Mouse (Mus musculus) mouse trophoblast stem cell (cell line): Measurements from ENCODE around the gene Baz1a.

Experiments used
- in situ Hi-C, 2 experiments: fragments of 300-500 bp; cut with MseI, MboI; formaldehyde crosslinking; loops; 2 replicates in 1 of 2; 3 replicates in 1 of 2; pipeline ENCODE4 v1.15.1; 2025

Baz1a gene

GRCm38 (mm10) chr12:55013626-55014398 lies at the start of gene Baz1a:
TSS of gene Baz1a (minus strand) at chr12:55014348.
- in situ Hi-C loops, result no loop called here

DNA sequence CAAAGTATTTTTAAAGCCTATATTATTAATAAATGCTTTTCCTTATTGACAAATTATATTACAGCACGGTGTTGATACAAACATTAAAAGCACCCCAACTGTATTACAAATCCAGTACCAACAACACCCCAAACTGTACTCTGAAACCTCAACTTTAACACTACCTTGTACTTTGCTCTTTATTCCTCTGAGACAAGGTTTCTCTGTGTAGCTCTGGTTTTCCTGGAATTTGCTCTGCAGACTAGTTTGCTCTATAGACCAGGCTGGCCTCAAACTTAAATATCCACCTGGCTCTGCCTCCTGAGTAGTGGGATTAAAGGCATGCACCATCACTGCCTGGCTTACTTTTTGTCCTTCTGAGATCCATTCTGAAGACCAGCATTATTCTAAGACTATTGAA lies 48.0 kb upstream of the Baz1a start:
- in situ Hi-C loops, result no loop called here

DNA sequence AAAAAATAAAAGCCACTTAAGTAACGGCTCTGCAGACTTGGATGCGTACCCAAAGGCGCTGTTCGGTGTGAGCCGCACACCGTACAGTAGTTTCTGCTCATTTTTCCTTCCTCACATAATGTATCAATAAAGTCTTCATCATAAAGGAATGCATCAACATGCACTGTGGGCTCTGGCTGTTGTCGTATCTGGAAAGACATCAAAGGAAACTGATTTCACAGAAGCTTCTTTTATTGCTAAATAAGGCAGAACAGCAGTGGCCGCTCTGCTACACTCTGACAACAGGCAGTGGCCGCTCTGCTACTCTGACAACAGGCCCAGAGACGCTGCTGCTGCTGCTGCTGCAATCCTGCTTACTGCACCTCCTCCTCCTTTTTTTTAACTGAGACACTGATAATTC lies 46.9 kb upstream of the Baz1a start:
- in situ Hi-C loops, result no loop called here

- in situ Hi-C loops, result no loop called here
These were observed 46.2 kb upstream of the Baz1a start for GRCm38 (mm10) chr12:55060212-55060898.

GRCm38 (mm10) chr12:55059812-55060211 lies 45.7 kb upstream of the Baz1a start:
- in situ Hi-C loops, result no loop called here

DNA sequence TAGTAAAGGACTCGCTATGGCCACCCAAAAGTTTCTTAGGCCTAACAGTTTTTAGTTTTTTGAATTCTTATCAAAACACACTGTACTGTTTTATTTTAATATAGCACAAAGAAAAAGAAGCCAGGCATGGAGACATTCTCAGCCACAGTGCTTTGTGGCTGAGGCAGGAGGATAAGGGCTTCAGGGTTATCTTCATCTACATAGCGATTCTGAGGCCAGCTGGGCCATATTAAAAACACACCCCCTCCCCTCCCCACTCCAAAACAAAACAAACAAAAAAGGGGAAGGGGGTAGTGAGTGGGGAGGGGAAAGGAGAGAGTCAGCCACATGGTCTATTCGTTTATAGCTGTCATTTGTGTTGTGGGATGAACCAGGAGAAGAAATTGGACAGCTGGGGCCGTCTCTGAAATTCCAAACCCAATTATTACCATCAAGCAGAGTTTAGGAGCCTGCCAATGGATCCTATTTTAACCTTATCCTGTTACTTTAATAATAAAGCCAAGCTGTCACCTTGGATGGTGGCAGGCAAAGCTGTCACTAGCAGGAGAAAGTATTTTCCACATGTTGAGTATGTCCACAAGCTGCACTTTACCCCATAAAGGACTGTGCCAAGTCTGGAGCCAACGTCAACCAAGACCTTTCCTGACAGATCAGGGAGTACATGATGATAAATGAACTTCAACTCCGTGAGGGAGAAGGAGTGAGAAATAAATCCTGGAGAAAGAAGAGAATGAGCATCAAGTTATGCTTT lies 44.9 kb upstream of the Baz1a start:
- in situ Hi-C loops, result no loop called here

DNA sequence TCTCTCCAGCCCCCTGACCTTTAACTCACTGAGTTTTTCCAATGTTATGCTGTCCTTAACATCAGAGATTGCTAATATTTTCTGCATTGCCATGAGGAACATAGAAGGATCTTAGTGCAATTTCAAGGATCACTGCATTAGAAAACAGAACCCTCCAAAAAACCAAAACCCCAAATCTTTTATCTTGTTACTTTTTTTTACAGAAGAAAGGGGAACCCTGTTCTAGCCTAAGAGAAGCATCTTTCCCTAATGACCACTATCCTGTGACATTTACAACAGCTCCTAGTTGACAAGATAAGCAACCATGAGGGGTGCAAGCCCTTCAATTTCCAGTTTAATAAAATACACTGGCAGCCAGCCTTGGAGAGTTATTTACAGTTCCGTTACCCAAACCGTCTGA lies 42.6 kb upstream of the Baz1a start:
- in situ Hi-C loops, result no loop called here

- in situ Hi-C loops, result no loop called here
These were observed 40.5 kb upstream of the Baz1a start for GRCm38 (mm10) chr12:55054551-55055241.

- in situ Hi-C loops, result no loop called here
These were observed 39.1 kb upstream of the Baz1a start for GRCm38 (mm10) chr12:55053267-55053666.

- in situ Hi-C loops, result no loop called here
These were observed 37.3 kb upstream of the Baz1a start for GRCm38 (mm10) chr12:55051210-55052173.

DNA sequence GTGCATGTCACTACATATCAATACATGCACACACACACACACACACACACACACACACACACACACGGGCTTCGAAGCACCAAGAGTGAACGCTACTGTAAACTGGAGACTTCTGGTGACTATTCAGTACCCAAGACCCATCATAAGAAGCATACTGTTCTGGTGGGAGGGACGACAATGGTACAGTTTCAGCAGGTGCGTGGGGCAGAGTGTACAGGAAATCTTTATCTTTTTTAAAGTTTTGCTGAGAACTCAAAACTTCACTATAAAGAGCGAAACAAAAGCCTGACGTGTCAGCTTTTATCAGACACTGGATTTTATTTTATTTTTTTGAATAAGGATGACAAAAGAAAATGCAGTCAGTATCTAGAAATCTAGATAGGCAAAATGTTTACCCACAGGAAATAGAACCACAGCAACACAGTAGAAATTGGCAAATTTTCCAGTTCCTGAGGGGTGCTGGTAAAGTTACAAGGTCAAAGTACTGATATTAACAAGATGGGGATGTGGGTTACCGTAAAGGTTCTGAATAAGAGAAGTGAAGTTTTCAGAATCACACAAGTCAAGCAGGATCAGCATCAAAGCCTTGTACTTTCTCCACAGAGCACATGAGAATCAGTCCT lies 35.7 kb upstream of the Baz1a start:
- in situ Hi-C loops, result no loop called here

DNA sequence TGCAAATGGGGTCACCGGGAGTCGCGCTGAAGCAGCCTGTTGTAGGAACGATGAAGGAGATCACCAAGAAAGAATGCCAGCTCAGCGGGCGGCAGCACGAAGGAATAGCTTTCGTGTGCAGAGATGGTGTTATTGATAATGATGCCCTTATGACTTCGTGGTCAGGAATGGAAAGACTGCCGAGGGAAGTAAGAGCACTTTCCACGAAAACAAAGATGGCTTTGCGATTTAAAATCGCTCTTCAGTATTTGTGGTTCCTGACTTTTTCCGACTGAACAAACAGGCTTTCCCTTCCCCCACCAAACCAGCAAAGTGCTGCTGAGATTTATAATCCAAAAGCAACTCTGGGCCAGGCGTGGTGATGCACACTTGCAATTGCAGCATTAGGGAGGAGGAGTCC lies 26.9 kb upstream of the Baz1a start:
- in situ Hi-C loops, result no loop called here

GRCm38 (mm10) chr12:55027088-55027487 lies 12.9 kb upstream of the Baz1a start:
- in situ Hi-C loops, result no loop called here

- in situ Hi-C loops, result no loop called here
These were observed 9.1 kb upstream of the Baz1a start for GRCm38 (mm10) chr12:55023284-55023683.

DNA sequence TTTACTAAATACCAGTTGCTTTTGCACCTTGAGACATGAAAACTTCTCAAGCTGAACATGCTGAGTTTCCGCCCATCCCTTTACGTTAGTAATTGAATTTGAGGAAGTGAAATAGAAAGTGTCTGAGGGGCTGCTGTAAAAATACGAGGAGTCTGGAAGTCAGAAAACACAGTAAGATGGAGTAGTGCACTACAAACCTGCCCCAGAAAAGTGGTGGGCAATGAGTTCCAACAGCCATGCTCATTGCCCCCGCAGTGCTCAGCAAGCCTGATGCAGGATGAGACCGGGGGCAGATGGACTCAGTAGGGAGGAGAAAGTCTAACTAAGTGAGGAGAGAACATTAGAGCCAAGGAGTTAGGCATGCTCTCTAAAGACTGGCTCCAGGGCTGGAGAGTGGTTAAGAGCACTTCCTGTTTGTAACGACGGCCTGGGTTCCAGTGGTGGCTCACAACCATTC lies 5.3 kb upstream of the Baz1a start:
- in situ Hi-C loops, result no loop called here

DNA sequence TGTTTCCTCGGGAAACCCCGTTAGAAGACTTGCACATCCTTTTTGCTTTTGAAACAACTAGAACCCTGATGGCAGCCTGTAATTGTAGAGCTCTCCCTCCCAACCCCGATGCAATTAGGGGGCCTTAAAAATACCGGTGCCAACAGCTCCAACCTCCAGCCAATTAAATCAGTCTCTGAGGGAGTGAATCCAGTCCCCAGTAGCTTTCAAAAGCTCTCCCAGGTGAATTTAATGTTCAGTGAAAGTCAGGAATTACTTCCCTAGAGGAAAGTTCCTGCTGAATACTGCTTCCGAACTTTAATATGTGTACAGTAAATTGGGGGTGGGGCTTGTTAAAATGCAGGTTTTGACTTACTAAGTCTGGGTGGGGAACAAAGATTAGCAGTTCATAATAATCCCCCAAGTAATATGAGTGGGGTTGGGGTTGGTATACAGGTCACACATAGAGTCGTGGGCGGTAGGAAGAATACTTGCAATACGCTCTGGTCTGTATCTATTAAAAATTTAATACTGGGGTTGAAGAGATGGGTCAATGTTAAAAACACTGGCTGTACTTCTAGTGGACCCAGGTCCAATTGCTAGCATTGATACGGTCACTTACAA lies 3.1 kb upstream of the Baz1a start:
- in situ Hi-C loops, result no loop called here

- in situ Hi-C loops, result no loop called here
These were observed 2.4 kb upstream of the Baz1a start for GRCm38 (mm10) chr12:55016339-55017118.

DNA sequence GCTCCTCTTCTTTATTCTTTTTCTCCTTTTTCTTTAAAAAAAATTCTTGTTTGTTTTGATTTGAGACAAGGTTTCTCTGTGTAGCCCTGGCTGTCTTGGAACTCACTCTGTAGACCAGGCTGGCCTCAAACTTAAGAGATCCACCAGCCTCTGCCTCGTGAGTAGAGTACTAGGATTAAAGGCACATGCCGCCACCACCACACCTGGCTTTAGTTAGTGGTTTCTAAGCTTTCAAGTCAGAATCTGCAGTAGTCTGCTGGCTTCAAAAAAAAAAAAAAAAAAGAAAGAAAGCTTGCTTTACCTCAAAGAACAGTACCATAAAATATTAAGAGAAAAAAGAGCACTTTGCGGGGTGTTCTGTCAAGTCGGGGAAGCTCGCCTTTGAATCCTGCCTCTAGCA lies 1.3 kb upstream of the Baz1a start:
- in situ Hi-C loops, result no loop called here

DNA sequence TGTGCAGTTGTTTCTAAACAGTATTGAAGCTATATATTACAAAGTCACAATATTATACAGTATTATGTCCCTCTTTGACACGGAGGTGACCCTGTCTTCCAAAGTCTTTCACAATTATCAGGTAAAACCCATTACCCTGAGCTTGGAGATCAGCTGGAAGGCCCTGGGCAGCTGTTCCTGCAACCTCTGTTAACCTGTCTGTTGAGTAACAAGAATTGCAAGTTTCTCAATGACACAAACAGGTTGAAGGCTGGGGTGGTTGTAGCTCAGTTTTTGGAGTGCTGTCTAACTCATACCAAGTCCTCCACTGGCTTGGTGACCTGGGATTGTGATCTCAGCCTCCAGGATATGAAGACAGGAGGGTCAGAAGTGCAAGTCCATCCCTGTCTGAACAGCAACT lies 1.1 kb downstream of the Baz1a start:
- in situ Hi-C loops, result no loop called here
